Comparison of ENCODE assay signal across 14 mouse cellular contexts in genomic region chr15:42779903-42780302, GRCm38 (mm10).
"Had no signal": no experiment of that assay in that cellular context is flagged by ENCODE, and none has a peak within 500 bp of the region (broad histone marks: within the 10 kb centered on the region; RNA-seq: fewer than 3 reads in every experiment).

No protein-coding gene starts in this region.

- H3K4me1 ChIP-seq: midbrain, embryonic 10.5 days; midbrain, embryonic 13.5 days; midbrain, embryonic 15.5 days; neural tube, embryonic 12.5 days; stomach, embryonic 15.5 days had no signal

- H3K27me3 ChIP-seq: midbrain, embryonic 13.5 days; midbrain, embryonic 15.5 days; neural tube, embryonic 12.5 days; stomach, embryonic 15.5 days had no signal

- H3K36me3 ChIP-seq: midbrain, embryonic 10.5 days; midbrain, embryonic 13.5 days; midbrain, embryonic 15.5 days; neural tube, embryonic 12.5 days; stomach, embryonic 15.5 days had no signal

- H3K27ac ChIP-seq: midbrain, embryonic 10.5 days; midbrain, embryonic 13.5 days; midbrain, embryonic 15.5 days; neural tube, embryonic 12.5 days; stomach, embryonic 15.5 days; stomach, postnatal 0 days had no signal

- DNase-seq: lung, adult 18-20 months; lung, embryonic 14.5 days; lung, postnatal 10 days; lung, postnatal 4 days; right cerebral cortex, postnatal 14 days; thymus, adult 2 months; thymus, postnatal 25 days; thymus, postnatal 4 days had no signal

- H3K4me2 ChIP-seq: lung, embryonic 14.5 days; midbrain, embryonic 13.5 days; midbrain, embryonic 15.5 days; neural tube, embryonic 12.5 days; stomach, embryonic 15.5 days had no signal

- ATAC-seq: midbrain, embryonic 13.5 days; midbrain, embryonic 15.5 days had no signal

- H3K9me3 ChIP-seq: midbrain, embryonic 10.5 days; midbrain, embryonic 13.5 days; midbrain, embryonic 15.5 days; neural tube, embryonic 12.5 days; stomach, embryonic 15.5 days had no signal

- H3K9ac ChIP-seq: lung, embryonic 14.5 days; midbrain, embryonic 13.5 days; midbrain, embryonic 15.5 days; neural tube, embryonic 12.5 days; stomach, embryonic 15.5 days had no signal

- H3K4me3 ChIP-seq: midbrain, embryonic 10.5 days; midbrain, embryonic 13.5 days; midbrain, embryonic 15.5 days; neural tube, embryonic 12.5 days; stomach, embryonic 15.5 days had no signal
